Mouse (Mus musculus) frontal cortex, postnatal 25 days (tissue): ENCODE data around the gene Ttll8.
A peak's percentile ranks its signal among the peaks of the same experiment; 100 is the strongest.

Source experiments
- DNase-seq, 2 experiments: peaks; one replicate each; pipeline ENCODE4 v3.0.0; 2022; ENCODE audit warnings: low spot score in 2 of 2

Gene Ttll8

DNA sequence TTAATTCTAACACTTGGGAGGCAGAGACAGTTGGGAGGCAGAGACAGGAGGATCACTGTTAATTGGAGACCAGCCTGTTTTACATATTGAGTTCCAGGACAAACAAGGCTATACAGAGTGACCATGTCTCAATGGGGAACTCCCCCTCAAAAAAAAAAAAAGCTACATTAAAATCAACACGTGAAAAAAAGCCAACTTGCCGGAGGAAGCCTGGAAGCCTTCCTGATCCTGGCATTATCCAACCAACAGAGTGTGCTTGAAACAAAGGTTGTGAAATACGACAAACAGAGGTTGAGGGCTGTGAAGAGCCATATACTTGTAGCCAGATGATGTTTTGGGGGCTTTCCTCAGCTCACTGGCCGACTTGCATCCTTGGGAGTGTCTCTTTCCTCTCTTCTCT, 71.4 kb downstream of the Ttll8 start:
- DNase-seq: no peak

DNA sequence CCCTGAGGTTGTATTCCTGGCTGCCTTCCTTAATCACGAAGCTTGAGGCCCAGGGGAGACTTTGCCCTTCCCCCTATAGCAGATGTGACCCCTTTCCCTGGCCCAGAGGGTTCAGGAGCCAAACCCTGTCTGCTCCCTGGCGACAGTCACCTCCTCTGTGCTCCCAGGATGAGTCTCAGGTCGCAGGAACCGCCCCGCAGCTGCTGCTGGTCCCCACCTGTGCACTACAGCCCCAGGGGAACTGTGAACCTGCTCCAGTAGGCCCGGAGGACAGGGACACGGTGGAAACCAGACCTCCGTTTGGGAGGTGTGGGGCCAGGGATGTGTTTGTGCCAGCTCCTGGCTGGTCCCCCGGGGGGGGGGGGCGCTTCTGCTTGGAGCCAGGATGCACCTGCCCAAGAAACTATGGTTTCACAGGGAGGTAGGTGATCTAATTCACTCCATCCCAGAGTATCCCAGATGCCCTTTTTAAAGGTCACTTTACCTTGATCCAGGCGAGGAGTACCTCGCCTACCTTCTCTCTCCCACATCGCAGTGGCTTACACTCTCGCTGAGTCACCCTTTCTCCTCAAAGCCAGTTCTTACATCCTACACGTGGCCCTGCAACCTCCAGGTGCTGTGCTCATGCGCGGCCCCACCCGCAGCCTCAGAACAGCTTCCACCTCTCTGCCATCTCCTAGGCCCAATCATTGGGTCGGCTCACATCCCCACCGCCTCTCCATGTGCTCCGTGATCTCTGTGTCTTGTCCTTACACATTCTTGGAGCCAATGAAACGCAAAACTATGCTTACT, 72.8 kb downstream of the Ttll8 start:
- DNase-seq: no peak

GRCm38 (mm10) chr15:88877021-88877400, 77.2 kb downstream of the Ttll8 start:
- no peak for DNase-seq

GRCm38 (mm10) chr15:88876155-88877020, 77.8 kb downstream of the Ttll8 start:
- DNase-seq: peak; percentile 69 to 74

DNA sequence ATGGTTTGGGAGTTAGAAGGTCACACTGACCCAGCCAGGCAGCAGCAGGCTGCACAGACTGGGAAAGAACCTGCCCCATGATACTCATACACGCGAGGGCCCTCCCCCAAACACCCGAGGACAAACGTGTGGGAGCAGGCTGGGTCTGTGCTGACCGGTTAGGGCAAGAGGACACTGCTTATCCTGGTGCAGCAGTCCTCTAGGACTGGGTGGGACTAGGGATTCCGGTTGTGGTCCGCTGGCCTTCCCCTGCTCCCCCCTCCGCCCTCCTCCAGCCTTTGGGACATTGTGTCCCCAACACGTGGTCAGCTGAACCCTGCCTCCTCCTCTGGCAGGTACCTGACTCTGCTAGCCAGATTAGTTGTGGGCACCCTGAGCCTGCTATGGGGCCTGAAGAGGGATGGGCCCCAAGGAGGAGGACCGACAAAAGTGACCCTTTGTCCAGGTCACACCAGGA, 78.6 kb downstream of the Ttll8 start:
- DNase-seq: no peak

DNA sequence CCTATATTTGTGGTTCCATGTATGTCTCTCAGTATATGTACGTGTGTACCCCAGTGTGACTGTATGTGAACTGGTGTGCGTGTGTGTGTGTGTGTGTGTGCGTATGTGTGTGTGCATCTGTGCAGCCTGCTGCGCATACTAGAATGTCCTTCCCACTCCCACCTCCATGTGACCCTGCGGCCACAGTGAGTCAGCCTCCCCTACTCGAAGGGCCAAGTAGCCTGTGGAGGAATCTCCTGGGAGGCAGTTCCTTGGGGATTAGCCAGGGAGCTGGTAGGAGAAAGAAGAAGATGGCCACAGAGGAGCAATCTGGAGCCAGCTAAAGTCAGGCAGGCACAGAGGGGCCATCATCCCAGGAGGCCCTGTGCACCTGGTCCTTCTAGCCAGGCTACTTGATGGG, 79.7 kb downstream of the Ttll8 start:
- no peak for DNase-seq

- no peak for DNase-seq
Measured at GRCm38 (mm10) chr15:88874061-88874460, 80.2 kb downstream of the Ttll8 start.

DNA sequence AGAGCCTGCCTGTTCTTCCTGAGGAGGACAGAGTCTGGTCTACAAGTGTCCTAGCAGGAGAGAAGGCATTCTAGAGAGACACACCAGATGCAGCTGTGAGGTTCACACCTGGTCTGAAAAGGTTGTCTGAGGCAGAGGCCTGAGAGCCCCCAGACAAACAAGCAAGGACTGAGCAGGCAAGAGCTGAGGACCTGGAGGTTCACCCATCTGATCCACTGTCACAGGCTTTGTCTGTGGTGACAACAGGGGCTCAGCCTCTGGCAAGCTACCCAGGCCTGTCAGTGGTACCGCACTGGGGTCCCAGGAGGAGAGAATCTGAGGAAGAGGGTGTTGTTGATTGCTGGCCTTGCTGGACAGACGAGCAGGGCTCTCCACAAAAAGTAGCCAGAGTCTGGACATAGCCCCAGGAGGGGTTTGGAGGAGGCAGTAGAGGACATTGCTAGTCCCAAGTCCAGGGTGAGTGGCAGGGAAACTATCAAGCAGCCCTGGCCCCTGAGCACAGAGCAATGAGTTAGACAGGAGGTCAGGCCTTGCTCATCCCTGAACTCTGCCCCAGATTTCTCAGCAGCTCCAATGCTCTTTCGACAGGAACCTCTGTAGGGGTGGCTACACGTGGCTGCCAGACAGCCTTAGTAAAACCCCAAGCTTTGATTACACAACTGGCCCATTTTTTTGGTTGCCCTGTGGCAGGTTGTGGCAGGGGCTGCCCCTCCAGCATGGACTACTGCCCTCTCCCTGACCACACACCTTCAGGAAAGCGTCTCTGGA, 83.6 kb downstream of the Ttll8 start:
- no peak for DNase-seq

DNA sequence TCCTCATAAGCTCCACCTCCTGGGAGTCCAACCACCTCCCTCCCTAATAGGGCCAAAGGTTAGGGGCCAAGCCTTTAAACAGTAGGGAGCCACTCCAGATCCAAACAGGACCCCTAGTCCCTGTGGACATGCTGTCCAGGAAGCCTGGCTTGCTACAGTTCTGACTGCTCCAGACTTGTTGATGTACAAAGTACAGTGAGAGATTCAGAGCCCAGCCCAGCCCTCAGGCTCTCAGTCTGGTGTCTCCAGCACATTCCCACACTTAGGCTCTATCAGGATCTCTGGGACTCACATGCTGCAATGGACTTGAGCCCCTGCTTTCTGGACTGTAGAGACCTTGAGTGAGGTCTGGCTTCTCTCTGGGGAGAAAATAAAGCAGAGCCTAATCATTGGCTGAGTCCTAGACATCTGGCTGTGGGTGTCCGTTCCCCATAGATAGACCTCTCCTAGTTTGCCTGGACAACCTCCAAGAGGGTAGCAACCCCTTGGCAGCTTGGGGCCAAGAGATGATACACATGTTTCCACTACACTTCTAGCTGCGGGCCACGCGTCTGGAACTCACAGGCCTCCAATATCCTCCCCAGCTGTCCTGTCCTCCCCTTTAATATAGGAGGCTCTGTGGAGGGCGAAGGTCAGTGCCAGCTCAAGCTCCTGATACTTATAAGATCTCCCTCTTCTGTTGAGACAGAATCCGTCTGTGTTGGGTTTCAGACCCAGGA, 86.0 kb downstream of the Ttll8 start:
- DNase-seq: no peak

- DNase-seq: no peak
Measured at GRCm38 (mm10) chr15:88867368-88868023, 86.7 kb downstream of the Ttll8 start.

DNA sequence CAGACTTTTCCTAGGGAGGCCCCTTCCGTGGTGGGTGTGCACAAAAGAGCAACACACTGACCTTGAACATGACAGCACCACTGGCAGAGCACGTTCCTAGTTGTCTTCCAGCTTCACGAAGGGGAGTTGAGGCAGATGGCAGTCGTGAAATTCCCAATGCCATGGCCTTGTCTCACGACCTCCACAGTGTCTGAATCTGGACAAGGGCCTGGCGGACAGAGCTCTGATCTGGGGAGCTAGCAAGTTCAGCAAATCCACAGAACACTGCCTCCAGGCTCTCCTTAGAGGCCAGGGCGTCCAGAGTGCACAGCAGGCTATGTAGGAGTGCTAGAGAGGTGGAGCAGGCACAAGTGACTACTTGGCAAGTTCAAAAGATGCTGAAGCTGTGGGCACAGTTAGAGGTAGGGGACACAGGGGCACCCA, 87.3 kb downstream of the Ttll8 start:
- no peak for DNase-seq

GRCm38 (mm10) chr15:88865888-88866695, 88.1 kb downstream of the Ttll8 start:
- no peak for DNase-seq

- no peak for DNase-seq
Measured at GRCm38 (mm10) chr15:88865061-88865460, 89.2 kb downstream of the Ttll8 start.

GRCm38 (mm10) chr15:88864270-88865030, 89.8 kb downstream of the Ttll8 start:
- no peak for DNase-seq

DNA sequence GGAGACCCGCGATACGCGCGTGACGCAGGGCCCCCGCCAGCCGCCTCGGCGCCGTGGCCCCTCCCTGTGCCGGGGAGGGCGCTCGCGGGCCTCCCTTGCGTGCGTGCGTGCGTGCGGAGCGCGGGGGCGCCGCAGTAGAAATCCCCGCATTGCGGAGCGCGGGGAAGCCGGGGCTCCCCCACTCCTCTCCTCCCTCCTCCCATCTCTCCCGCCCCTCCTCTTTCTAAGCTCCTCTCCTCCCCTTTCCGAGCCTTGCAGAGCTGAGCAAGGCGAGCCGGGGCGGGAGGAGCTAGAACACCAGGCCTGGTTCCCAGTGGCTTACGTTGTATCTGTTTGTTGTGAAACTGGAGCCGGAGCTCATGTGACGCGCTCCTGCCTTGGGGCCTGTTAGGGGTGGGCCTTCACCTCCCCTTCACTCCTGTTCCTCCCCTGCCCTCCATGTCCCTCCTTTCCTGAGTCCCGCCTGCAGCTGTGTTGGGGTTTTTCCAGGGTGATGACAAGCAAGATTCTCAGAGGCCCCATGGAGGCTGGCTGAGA, 90.5 kb downstream of the Ttll8 start:
- peak; percentile 64 to 68 for DNase-seq

DNA sequence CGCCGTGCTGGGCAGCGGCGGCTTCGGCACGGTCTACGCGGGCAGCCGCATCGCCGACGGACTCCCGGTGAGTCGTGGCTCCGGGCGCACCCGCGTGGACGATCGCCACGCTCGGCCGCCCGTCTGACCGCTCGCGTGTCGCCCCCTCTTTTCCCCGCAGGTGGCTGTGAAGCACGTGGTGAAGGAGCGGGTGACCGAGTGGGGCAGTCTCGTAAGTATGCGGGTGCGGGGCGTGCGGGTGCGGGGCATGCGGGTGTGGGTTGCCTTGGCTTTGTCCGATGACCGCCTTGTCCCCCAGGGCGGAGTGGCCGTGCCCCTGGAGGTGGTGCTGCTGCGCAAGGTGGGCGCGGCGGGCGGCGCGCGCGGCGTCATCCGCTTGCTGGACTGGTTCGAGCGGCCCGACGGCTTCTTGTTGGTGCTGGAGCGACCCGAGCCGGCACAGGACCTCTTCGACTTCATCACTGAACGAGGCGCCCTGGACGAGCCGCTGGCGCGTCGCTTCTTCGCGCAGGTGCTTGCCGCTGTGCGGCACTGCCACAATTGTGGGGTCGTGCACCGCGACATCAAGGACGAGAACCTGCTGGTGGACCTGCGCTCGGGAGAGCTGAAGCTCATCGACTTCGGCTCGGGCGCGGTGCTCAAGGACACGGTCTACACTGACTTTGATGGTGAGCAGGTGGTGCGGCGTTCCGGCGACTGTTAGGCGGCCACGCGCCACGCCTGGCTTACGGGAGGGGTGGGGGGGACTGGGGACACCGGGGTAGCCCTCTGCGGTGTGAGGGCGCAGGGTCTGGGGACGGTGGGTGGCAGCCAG, 91.1 kb downstream of the Ttll8 start:
- peak; percentile 50 for DNase-seq

DNA sequence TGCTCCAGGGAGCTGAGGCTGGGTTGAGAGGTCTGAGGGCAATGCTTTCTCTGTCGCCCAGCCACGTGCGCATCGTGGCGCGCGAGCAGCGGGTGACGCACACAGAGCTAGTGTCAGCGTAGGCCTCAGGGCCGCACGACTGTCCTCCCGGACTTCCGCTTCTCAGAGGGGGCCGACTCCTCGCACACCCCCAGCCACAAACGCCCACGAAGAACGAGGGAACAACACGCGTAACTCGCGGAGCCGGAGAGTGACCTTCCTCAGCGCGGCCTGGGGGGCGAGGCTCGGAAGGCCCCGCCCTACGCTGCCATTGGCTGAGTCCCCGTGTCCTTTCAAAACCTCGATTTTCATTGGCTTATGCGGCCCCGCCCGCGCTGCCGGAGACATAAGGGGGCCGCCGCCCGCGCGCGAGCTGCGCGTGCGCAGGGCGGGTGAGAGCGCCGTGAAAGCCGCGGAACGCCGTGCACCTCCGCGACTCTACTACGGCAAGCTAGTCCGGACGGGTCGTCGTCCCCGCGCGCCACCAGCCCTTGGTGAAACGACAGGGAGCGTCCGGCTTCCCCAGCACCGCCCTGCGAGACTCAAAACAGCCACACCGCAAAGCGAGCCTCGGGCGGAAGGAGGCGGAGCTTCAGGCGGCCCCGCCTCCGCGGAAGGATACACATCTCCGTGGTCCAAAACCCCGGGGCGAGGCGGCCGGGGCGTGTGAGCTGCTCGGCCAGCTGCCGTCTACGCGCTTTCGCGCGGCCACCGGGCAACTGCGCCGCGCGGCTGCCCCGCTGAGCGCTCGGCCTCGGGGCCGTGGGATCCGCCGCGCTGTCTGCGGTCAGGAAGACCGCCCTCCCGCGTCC, 92.2 kb downstream of the Ttll8 start, which contains the start of gene Pim3:
Gene Pim3 (plus strand): TSS at position 415 of the 851 bp plus-strand sequence.
- peak; percentile 95 to 96 for DNase-seq
